Mouse (Mus musculus): ENCODE measurements at regions not wholly inside any gene's neighbourhood (a gene's known extent, or its start where the extent isn't known, plus 50 kb on each side); places are given as distances from the start of the nearest gene placed in this dataset.

DNA sequence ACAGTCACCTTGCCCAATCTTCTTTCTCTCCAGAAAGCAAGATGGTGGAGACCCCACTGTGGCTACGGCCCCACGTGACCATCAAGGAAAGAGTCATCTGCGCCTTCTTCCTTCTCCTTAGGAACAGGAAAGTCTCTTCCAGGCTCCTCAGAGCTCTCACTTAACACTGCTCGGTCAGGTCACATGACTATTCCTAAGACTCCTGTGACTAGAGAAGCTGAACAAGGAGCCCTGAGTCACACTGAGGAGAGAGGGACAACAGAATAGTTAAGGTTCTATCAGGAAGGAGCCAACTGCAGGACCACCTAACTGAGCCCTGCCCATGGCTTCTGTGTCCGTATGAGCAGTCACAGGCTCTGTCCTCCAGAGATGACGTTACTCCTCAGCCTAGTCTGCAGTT is 75.8 kb downstream of the Cdc7 start:
- H3K27ac ChIP-seq (ENCODE audit: insufficient read depth, low read depth, low read length, poor library complexity, severe bottlenecking), result no peak overlapping the region
- no peak overlapping the region for H3K9ac ChIP-seq (ENCODE audit: insufficient read depth, low read depth, low read length, poor library complexity, severe bottlenecking)
- in situ Hi-C loops (cut with MboI; ENCODE audit: low sequenced_read_pairs in 2 of 2, unreplicated experiment in 2 of 2), result no loop called here
- no peaks in the 10 kb centered on the region for H3K4me1 ChIP-seq (ENCODE audit: control insufficient read depth in 2 of 2, insufficient read depth in 2 of 2, low read length in 2 of 2, poor library complexity in 1 of 2)
- no peak overlapping the region for H3K4me3 ChIP-seq (ENCODE audit: insufficient read depth in 1 of 2, low read depth in 1 of 2, low read length in 2 of 2, poor library complexity in 1 of 2, severe bottlenecking in 1 of 2)
- no peaks in the 10 kb centered on the region for H3K36me3 ChIP-seq (ENCODE audit: control insufficient read depth, insufficient read depth, low read length, poor library complexity, severe bottlenecking)
- no peak for TF ChIP-seq CHD2 (IDR thresholded peaks at IDR 0.05; ENCODE audit: low read depth, low read length)
- TF ChIP-seq ZC3H11A (IDR thresholded peaks at IDR 0.05; ENCODE audit: borderline replicate concordance, low read depth, low read length), result no peak
- TF ChIP-seq MAFK (IDR thresholded peaks at IDR 0.05; ENCODE audit: insufficient read depth, low read depth, low read length), result no peak
- TF ChIP-seq ZNF384 (IDR thresholded peaks at IDR 0.05; ENCODE audit: low read depth, low read length), result no peak
- no peak for TF ChIP-seq HCFC1 (IDR thresholded peaks at IDR 0.05; ENCODE audit: borderline replicate concordance, insufficient read depth, low read length)
- DNase-seq (ENCODE audit: low read depth, low spot score), result no peak
- no peaks in the 10 kb centered on the region for H3K9me3 ChIP-seq (ENCODE audit: control insufficient read depth, insufficient read depth, low read depth, low read length)

DNA sequence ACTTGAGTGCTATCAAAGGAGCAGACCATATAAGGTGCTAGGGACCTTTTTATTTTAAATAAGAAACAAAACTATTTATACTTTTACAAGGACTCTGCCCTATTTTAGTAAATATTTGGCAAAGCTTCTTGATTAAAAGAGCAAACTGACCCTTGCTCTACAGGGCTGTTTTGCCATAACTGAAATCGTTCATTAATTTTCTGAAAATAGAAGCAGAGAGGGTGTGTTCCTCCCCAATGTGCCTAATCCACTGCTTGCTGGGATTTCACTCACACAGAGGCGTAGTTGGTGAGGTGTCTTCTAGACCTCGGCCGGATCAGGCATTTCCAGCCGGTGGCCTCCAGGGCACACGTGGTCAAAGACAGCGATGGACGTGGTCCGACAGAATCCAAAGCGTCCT is 76.4 kb downstream of the Cdc7 start:
- Histone ChIP-seq H3K9me3 (ENCODE audit: control insufficient read depth, insufficient read depth, low read depth, low read length) (no peaks in the 10 kb centered on the region), H3K27ac (ENCODE audit: insufficient read depth, low read depth, low read length, poor library complexity, severe bottlenecking) (no peak overlapping the region), H3K9ac (ENCODE audit: insufficient read depth, low read depth, low read length, poor library complexity, severe bottlenecking) (no peak overlapping the region), H3K36me3 (ENCODE audit: control insufficient read depth, insufficient read depth, low read length, poor library complexity, severe bottlenecking) (no peaks in the 10 kb centered on the region), H3K4me3 (ENCODE audit: insufficient read depth in 1 of 2, low read depth in 1 of 2, low read length in 2 of 2, poor library complexity in 1 of 2, severe bottlenecking in 1 of 2) (no peak overlapping the region), H3K4me1 (ENCODE audit: control insufficient read depth in 2 of 2, insufficient read depth in 2 of 2, low read length in 2 of 2, poor library complexity in 1 of 2) (no peaks in the 10 kb centered on the region)
- in situ Hi-C loops (cut with MboI; ENCODE audit: low sequenced_read_pairs in 2 of 2, unreplicated experiment in 2 of 2), result no loop called here
- no peak for DNase-seq (ENCODE audit: low read depth, low spot score)
- no peak for TF ChIP-seq CHD2 (IDR thresholded peaks at IDR 0.05; ENCODE audit: low read depth, low read length)
- TF ChIP-seq ZNF384 (IDR thresholded peaks at IDR 0.05; ENCODE audit: low read depth, low read length), result no peak
- no peak for TF ChIP-seq ZC3H11A (IDR thresholded peaks at IDR 0.05; ENCODE audit: borderline replicate concordance, low read depth, low read length)
- TF ChIP-seq MAFK (IDR thresholded peaks at IDR 0.05; ENCODE audit: insufficient read depth, low read depth, low read length), result no peak
- TF ChIP-seq HCFC1 (IDR thresholded peaks at IDR 0.05; ENCODE audit: borderline replicate concordance, insufficient read depth, low read length), result no peak

DNA sequence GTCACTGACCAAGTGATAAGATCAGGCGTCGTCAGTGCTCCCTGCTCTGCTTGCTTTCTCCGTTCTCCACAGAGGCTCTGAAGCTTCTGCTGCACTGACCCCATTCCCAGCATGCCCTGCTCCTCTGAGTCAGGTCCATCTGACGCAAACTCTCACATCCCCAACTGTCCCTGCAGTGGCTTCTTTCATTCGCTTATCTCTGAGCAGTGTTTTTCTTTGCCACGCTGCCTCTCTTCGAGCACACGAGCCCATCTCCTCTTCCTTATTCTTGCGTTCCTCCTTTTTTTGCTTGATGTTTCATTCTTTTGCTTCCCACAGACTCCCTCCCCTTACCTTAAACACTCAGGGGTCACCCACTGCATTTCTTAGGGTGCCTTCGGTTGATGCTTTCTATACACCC is 81.0 kb downstream of the Cdc7 start:
- no peaks in the 10 kb centered on the region for H3K9me3 ChIP-seq (ENCODE audit: control insufficient read depth, insufficient read depth, low read depth, low read length)
- in situ Hi-C loops (cut with MboI; ENCODE audit: low sequenced_read_pairs in 2 of 2, unreplicated experiment in 2 of 2), result no loop called here
- no peaks in the 10 kb centered on the region for H3K4me1 ChIP-seq (ENCODE audit: control insufficient read depth in 2 of 2, insufficient read depth in 2 of 2, low read length in 2 of 2, poor library complexity in 1 of 2)
- no peaks in the 10 kb centered on the region for H3K36me3 ChIP-seq (ENCODE audit: control insufficient read depth, insufficient read depth, low read length, poor library complexity, severe bottlenecking)
- H3K4me3 ChIP-seq (ENCODE audit: insufficient read depth in 1 of 2, low read depth in 1 of 2, low read length in 2 of 2, poor library complexity in 1 of 2, severe bottlenecking in 1 of 2), result no peak overlapping the region
- H3K9ac ChIP-seq (ENCODE audit: insufficient read depth, low read depth, low read length, poor library complexity, severe bottlenecking), result no peak overlapping the region
- TF ChIP-seq MAFK (IDR thresholded peaks at IDR 0.05; ENCODE audit: insufficient read depth, low read depth, low read length) (no peak), CHD2 (IDR thresholded peaks at IDR 0.05; ENCODE audit: low read depth, low read length) (no peak), ZNF384 (IDR thresholded peaks at IDR 0.05; ENCODE audit: low read depth, low read length) (no peak), ZC3H11A (IDR thresholded peaks at IDR 0.05; ENCODE audit: borderline replicate concordance, low read depth, low read length) (no peak), HCFC1 (IDR thresholded peaks at IDR 0.05; ENCODE audit: borderline replicate concordance, insufficient read depth, low read length) (no peak)
- H3K27ac ChIP-seq (ENCODE audit: insufficient read depth, low read depth, low read length, poor library complexity, severe bottlenecking), result no peak overlapping the region
- no peak for DNase-seq (ENCODE audit: low read depth, low spot score)

DNA sequence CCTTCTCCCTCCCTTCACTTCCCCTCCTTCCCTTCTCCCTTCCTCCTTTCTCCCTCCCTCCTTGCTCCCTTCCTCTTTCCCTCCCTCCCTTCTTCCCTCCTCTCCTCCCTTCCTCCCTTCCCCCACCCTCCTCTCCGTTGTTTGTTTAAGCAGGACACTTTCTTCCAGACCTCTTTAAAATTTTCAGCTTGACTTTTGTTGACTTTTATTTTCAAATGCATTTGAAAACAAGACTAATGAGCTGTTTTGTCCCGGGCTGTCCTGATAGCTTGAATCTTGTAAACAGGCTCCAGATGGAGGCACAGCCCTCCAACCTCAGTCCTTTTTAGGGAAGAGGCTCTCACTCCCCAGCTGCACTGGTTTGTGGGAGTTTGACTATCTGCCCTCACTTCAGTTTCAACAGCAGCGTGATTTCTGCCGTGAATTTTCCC is 82.4 kb downstream of the Cdc7 start:
- Histone ChIP-seq H3K27ac (ENCODE audit: insufficient read depth, low read depth, low read length, poor library complexity, severe bottlenecking) (no peak overlapping the region), H3K4me1 (ENCODE audit: control insufficient read depth in 2 of 2, insufficient read depth in 2 of 2, low read length in 2 of 2, poor library complexity in 1 of 2) (no peaks in the 10 kb centered on the region)

GRCm38 (mm10) chr5:107048607-107049006 is 84.5 kb downstream of the Cdc7 start:
- Histone ChIP-seq H3K4me1 (ENCODE audit: control insufficient read depth in 2 of 2, insufficient read depth in 2 of 2, low read length in 2 of 2, poor library complexity in 1 of 2) (no peaks in the 10 kb centered on the region), H3K4me3 (ENCODE audit: insufficient read depth in 1 of 2, low read depth in 1 of 2, low read length in 2 of 2, poor library complexity in 1 of 2, severe bottlenecking in 1 of 2) (no peak overlapping the region), H3K9me3 (ENCODE audit: control insufficient read depth, insufficient read depth, low read depth, low read length) (no peaks in the 10 kb centered on the region), H3K9ac (ENCODE audit: insufficient read depth, low read depth, low read length, poor library complexity, severe bottlenecking) (no peak overlapping the region), H3K27ac (ENCODE audit: insufficient read depth, low read depth, low read length, poor library complexity, severe bottlenecking) (no peak overlapping the region), H3K36me3 (ENCODE audit: control insufficient read depth, insufficient read depth, low read length, poor library complexity, severe bottlenecking) (no peaks in the 10 kb centered on the region)
- TF ChIP-seq ZNF384 (IDR thresholded peaks at IDR 0.05; ENCODE audit: low read depth, low read length) (no peak), CHD2 (IDR thresholded peaks at IDR 0.05; ENCODE audit: low read depth, low read length) (no peak), HCFC1 (IDR thresholded peaks at IDR 0.05; ENCODE audit: borderline replicate concordance, insufficient read depth, low read length) (no peak), ZC3H11A (IDR thresholded peaks at IDR 0.05; ENCODE audit: borderline replicate concordance, low read depth, low read length) (no peak), MAFK (IDR thresholded peaks at IDR 0.05; ENCODE audit: insufficient read depth, low read depth, low read length) (no peak)
- no peak for DNase-seq (ENCODE audit: low read depth, low spot score)
- in situ Hi-C loops (cut with MboI; ENCODE audit: low sequenced_read_pairs in 2 of 2, unreplicated experiment in 2 of 2), result no loop called here

More for the DNA sequence above, 82.4 kb downstream of the Cdc7 start:
- Histone ChIP-seq H3K9ac (ENCODE audit: insufficient read depth, low read depth, low read length, poor library complexity, severe bottlenecking) (no peak overlapping the region), H3K4me3 (ENCODE audit: insufficient read depth in 1 of 2, low read depth in 1 of 2, low read length in 2 of 2, poor library complexity in 1 of 2, severe bottlenecking in 1 of 2) (no peak overlapping the region), H3K9me3 (ENCODE audit: control insufficient read depth, insufficient read depth, low read depth, low read length) (no peaks in the 10 kb centered on the region), H3K36me3 (ENCODE audit: control insufficient read depth, insufficient read depth, low read length, poor library complexity, severe bottlenecking) (no peaks in the 10 kb centered on the region)
- no peak for TF ChIP-seq HCFC1 (IDR thresholded peaks at IDR 0.05; ENCODE audit: borderline replicate concordance, insufficient read depth, low read length)
- no peak for TF ChIP-seq CHD2 (IDR thresholded peaks at IDR 0.05; ENCODE audit: low read depth, low read length)
- no peak for TF ChIP-seq ZNF384 (IDR thresholded peaks at IDR 0.05; ENCODE audit: low read depth, low read length)
- no peak for TF ChIP-seq ZC3H11A (IDR thresholded peaks at IDR 0.05; ENCODE audit: borderline replicate concordance, low read depth, low read length)
- TF ChIP-seq MAFK (IDR thresholded peaks at IDR 0.05; ENCODE audit: insufficient read depth, low read depth, low read length), result no peak
- DNase-seq (ENCODE audit: low read depth, low spot score), result no peak
- in situ Hi-C loops (cut with MboI; ENCODE audit: low sequenced_read_pairs in 2 of 2, unreplicated experiment in 2 of 2), result no loop called here

Data from ES-E14 (cell line).